Mouse (Mus musculus) lung, postnatal 25 days (tissue): ENCODE results near the gene Dmrt1.

Experiments used
- DNase-seq: peaks from one replicate; pipeline ENCODE4 v3.0.0; 2022; ENCODE audit warnings: low spot score

Gene Dmrt1

GRCm38 (mm10) chr19:25622291-25623251, 117.2 kb downstream of the Dmrt1 start:
- DNase-seq: peak; percentile 39

GRCm38 (mm10) chr19:25628490-25628889, 123.1 kb downstream of the Dmrt1 start:
- DNase-seq: peak; percentile 51

- DNase-seq: no peak
Measured at GRCm38 (mm10) chr19:25635119-25635518, 129.7 kb downstream of the Dmrt1 start.

- peak; percentile 53 for DNase-seq
Measured at GRCm38 (mm10) chr19:25635622-25636244, 130.3 kb downstream of the Dmrt1 start.

GRCm38 (mm10) chr19:25638766-25639361, 133.4 kb downstream of the Dmrt1 start:
- no peak for DNase-seq

GRCm38 (mm10) chr19:25641786-25642185, 136.4 kb downstream of the Dmrt1 start:
- DNase-seq: no peak

GRCm38 (mm10) chr19:25647136-25647535, 141.7 kb downstream of the Dmrt1 start:
- DNase-seq: no peak

GRCm38 (mm10) chr19:25648701-25649100, 143.3 kb downstream of the Dmrt1 start:
- DNase-seq: no peak

GRCm38 (mm10) chr19:25650474-25650873, 145.1 kb downstream of the Dmrt1 start:
- no peak for DNase-seq

GRCm38 (mm10) chr19:25652560-25652959, 147.1 kb downstream of the Dmrt1 start:
- no peak for DNase-seq
